In the genomic region with DNA sequence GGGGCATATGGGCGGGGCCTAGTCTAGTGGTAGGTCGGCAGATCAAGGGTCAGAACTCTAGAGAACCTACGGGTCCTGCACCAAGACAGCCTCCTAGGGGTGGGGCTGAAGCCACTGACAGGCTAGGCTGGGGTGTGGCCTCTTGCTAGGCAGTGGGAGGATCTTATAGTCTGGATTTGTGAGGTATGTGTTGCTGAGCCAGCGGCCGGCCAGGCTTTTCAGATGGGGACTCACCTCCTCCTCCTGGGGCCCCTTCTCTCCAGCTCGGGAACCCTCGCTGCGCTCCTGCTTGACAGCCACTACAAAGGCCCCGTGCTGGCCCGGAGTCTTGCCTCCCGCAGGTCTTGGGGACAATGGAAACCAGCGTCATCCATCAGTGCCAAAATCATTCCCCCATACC, we compare ENCODE assay signal across 8 mouse cellular contexts. TPM values are rescaled to one million over a fixed set of nuclear protein-coding genes. Genes with fewer than 3 reads are reported as not detected.
DNase-seq lines count a peak whose midpoint lies in the region; ATAC-seq and TF ChIP-seq lines count a peak whose summit lies in the region.

No protein-coding gene starts in this region.

- peak; percentile 22 for ATAC-seq in granulocyte monocyte progenitor cell, adult 5-6 weeks (replicated peaks; ENCODE audit: poor library complexity, severe bottlenecking)
- ATAC-seq in kidney, postnatal 0 days (replicated peaks; ENCODE audit: low FRiP score, low read depth) = 0 out of 2 replicates have a peak, but pooled peaks have one; percentile 13

- no peak overlapping the region for H3K27ac ChIP-seq in kidney, postnatal 0 days

- H3K9me3 ChIP-seq in kidney, postnatal 0 days (replicated peaks; ENCODE audit: low read length) = no peaks in the 10 kb centered on the region
- H3K9me3 ChIP-seq in megakaryocyte, embryonic 14.5 days = no peaks in the 10 kb centered on the region

- 0 out of 2 replicates have a peak, but pooled peaks cover 15% of the 10 kb centered on the region for H3K4me1 ChIP-seq in kidney, postnatal 0 days (replicated peaks; ENCODE audit: insufficient read depth, low read length)
- H3K4me1 ChIP-seq in megakaryocyte, embryonic 14.5 days = peaks cover 73% of the 10 kb centered on the region

- H3K9ac ChIP-seq in kidney, postnatal 0 days (ENCODE audit: low read depth, low read length) = peak overlapping the region; percentile 43

- no peak for TF ChIP-seq CTCF in kidney, postnatal 0 days (IDR thresholded peaks at IDR 0.05; ENCODE audit: low read depth)

- peak; percentile 62 for DNase-seq in adrenal gland, adult 2 months
- no peak for DNase-seq in adrenal gland, adult 8-10 months
- peak; percentile 97 for DNase-seq in R1 (ENCODE audit: low read depth, low spot score)
- DNase-seq in kidney, postnatal 0 days (ENCODE audit: low spot score) = peak; percentile 74
- no peak for DNase-seq in cerebellum, postnatal 4 days (ENCODE audit: low spot score in 2 of 2)
- DNase-seq in frontal cortex, postnatal 10 days (ENCODE audit: low spot score in 2 of 2) = no peak

- no peaks in the 10 kb centered on the region for H3K36me3 ChIP-seq in kidney, postnatal 0 days (ENCODE audit: insufficient read depth, low read length)
- peaks cover 39% of the 10 kb centered on the region for H3K36me3 ChIP-seq in megakaryocyte, embryonic 14.5 days (replicated peaks; ENCODE audit: low read length)

- peak overlapping the region; percentile 55 for H3K4me3 ChIP-seq in kidney, postnatal 0 days (replicated peaks; ENCODE audit: low read depth, low read length)
- peak overlapping the region; percentile 99 for H3K4me3 ChIP-seq in megakaryocyte, embryonic 14.5 days (replicated peaks)

- peak overlapping the region; percentile 82 for H3K4me2 ChIP-seq in kidney, postnatal 0 days (ENCODE audit: low read length)

- no peaks in the 10 kb centered on the region for H3K27me3 ChIP-seq in kidney, postnatal 0 days (ENCODE audit: insufficient read depth, low read length)
- no peaks in the 10 kb centered on the region for H3K27me3 ChIP-seq in megakaryocyte, embryonic 14.5 days (replicated peaks)

- 6% methylated on average over 12 of the region's 12 CpGs for WGBS in kidney, postnatal 0 days

RNA-seq across cellular contexts. Expression of a gene that starts 1.1 kb away (rescaled TPM):
- total RNA-seq in adrenal gland, adult 2 months (2021) = 10 to 100 TPM; 81.6 to 89.9 TPM
- polyA plus RNA-seq in adrenal gland, adult 2 months (2012; rRNA removed) = 272 and 280 TPM in 2 replicates
- 100 to 1,000 TPM in 3 of 4 experiments, 10 to 100 TPM in 1; 94.2 to 121 (median 112) TPM for total RNA-seq in adrenal gland, adult 8-10 months (2022)
- total RNA-seq in granulocyte monocyte progenitor cell, adult 5-6 weeks (2014; fragmentation: Nextera tagmentation) = 19.1 and 43.4 TPM in 2 replicates
- 29.8 and 35.5 TPM in 2 replicates for total RNA-seq in granulocyte monocyte progenitor cell, adult 5-6 weeks (2017)
- polyA plus RNA-seq in kidney, postnatal 0 days (2015; fragmentation: Nextera tagmentation; extraction: Ambion mirVana) = 92.4 and 99.0 TPM in 2 replicates
- 302 and 601 TPM in 2 replicates for polyA plus RNA-seq in megakaryocyte, embryonic 14.5 days (2012; ENCODE audit: insufficient read depth, low replicate concordance)

RNA-seq across cellular contexts. Expression of a gene that starts 6.1 kb away (rescaled TPM):
- total RNA-seq in adrenal gland, adult 2 months (2021) = 10 to 100 TPM in 1 of 2 experiments, 1 to 10 TPM in 1; 2.9 to 10.3 TPM
- polyA plus RNA-seq in adrenal gland, adult 2 months (2012; rRNA removed) = 2.8 and 3.2 TPM in 2 replicates
- total RNA-seq in adrenal gland, adult 8-10 months (2022) = 10 to 100 TPM in 2 of 4 experiments, 1 to 10 TPM in 2; 3.7 to 17.7 (median 9.3) TPM
- not detected in 2 replicates for total RNA-seq in granulocyte monocyte progenitor cell, adult 5-6 weeks (2014; fragmentation: Nextera tagmentation)
- not detected in 2 replicates for total RNA-seq in granulocyte monocyte progenitor cell, adult 5-6 weeks (2017)
- 0.07 and 0.13 TPM in 2 replicates for polyA plus RNA-seq in kidney, postnatal 0 days (2015; fragmentation: Nextera tagmentation; extraction: Ambion mirVana)
- 2.9 and 11.0 TPM in 2 replicates for polyA plus RNA-seq in megakaryocyte, embryonic 14.5 days (2012; ENCODE audit: insufficient read depth, low replicate concordance)

RNA-seq across cellular contexts. Expression of a gene that starts 8.1 kb away (rescaled TPM):
- 10 to 100 TPM; 15.3 to 16.5 TPM for total RNA-seq in adrenal gland, adult 2 months (2021)
- 69.3 and 77.4 TPM in 2 replicates for polyA plus RNA-seq in adrenal gland, adult 2 months (2012; rRNA removed)
- total RNA-seq in adrenal gland, adult 8-10 months (2022) = 10 to 100 TPM; 18.3 to 25.7 (median 22.0) TPM
- 12.0 and 17.5 TPM in 2 replicates for total RNA-seq in granulocyte monocyte progenitor cell, adult 5-6 weeks (2014; fragmentation: Nextera tagmentation)
- 10.8 and 11.5 TPM in 2 replicates for total RNA-seq in granulocyte monocyte progenitor cell, adult 5-6 weeks (2017)
- polyA plus RNA-seq in kidney, postnatal 0 days (2015; fragmentation: Nextera tagmentation; extraction: Ambion mirVana) = 11.3 and 11.6 TPM in 2 replicates
- 20.2 and 44.1 TPM in 2 replicates for polyA plus RNA-seq in megakaryocyte, embryonic 14.5 days (2012; ENCODE audit: insufficient read depth, low replicate concordance)

RNA-seq across cellular contexts. Expression of a gene that starts 16.5 kb away (rescaled TPM):
- 1 to 10 TPM; 1.2 to 3.6 TPM for total RNA-seq in adrenal gland, adult 2 months (2021)
- polyA plus RNA-seq in adrenal gland, adult 2 months (2012; rRNA removed) = 9.7 and 12.4 TPM in 2 replicates
- total RNA-seq in adrenal gland, adult 8-10 months (2022) = 1 to 10 TPM; 1.6 to 5.3 (median 2.4) TPM
- not detected in 2 replicates for total RNA-seq in granulocyte monocyte progenitor cell, adult 5-6 weeks (2014; fragmentation: Nextera tagmentation)
- total RNA-seq in granulocyte monocyte progenitor cell, adult 5-6 weeks (2017) = 0.10 and 0.26 TPM in 2 replicates
- polyA plus RNA-seq in kidney, postnatal 0 days (2015; fragmentation: Nextera tagmentation; extraction: Ambion mirVana) = 0.45 and 0.59 TPM in 2 replicates
- 30.6 and 109 TPM in 2 replicates for polyA plus RNA-seq in megakaryocyte, embryonic 14.5 days (2012; ENCODE audit: insufficient read depth, low replicate concordance)

RNA-seq across cellular contexts. Expression of a gene that starts 20.6 kb away (rescaled TPM):
- total RNA-seq in adrenal gland, adult 2 months (2021) = 10 to 100 TPM; 33.2 to 45.4 TPM
- 137 and 154 TPM in 2 replicates for polyA plus RNA-seq in adrenal gland, adult 2 months (2012; rRNA removed)
- total RNA-seq in adrenal gland, adult 8-10 months (2022) = 10 to 100 TPM; 35.6 to 52.1 (median 42.0) TPM
- total RNA-seq in granulocyte monocyte progenitor cell, adult 5-6 weeks (2014; fragmentation: Nextera tagmentation) = not detected in 2 replicates
- total RNA-seq in granulocyte monocyte progenitor cell, adult 5-6 weeks (2017) = 0.09 TPM in 1 of 2 replicates, not detected in the other
- polyA plus RNA-seq in kidney, postnatal 0 days (2015; fragmentation: Nextera tagmentation; extraction: Ambion mirVana) = 16.1 and 17.5 TPM in 2 replicates
- 87.5 and 153 TPM in 2 replicates for polyA plus RNA-seq in megakaryocyte, embryonic 14.5 days (2012; ENCODE audit: insufficient read depth, low replicate concordance)

Comparison
In these comparisons a context has a peak if more than half of its experiments do, and no peak if none do; other contexts are left out.
1. DNase-seq: peak in adrenal gland, adult 2 months (single experiment), R1 (single experiment) and kidney, postnatal 0 days (single experiment); none in adrenal gland, adult 8-10 months (single experiment), cerebellum, postnatal 4 days (0 of 2) and frontal cortex, postnatal 10 days (0 of 2).